Mouse (Mus musculus): ENCODE data around the gene Syf2. TPM values are rescaled to one million over a fixed set of nuclear protein-coding genes. Genes with fewer than 3 reads are reported as not detected.

The Syf2 gene
- polyA plus RNA-seq, 1 experiment, result 9.2 TPM

GRCm38 (mm10) chr4:134975261-134975928 lies 44.7 kb downstream of the Syf2 start:
- Histone ChIP-seq H3K27ac (ENCODE audit: insufficient read depth, low read depth, low read length) (no peak overlapping the region), H3K4me1 (ENCODE audit: control insufficient read depth, insufficient read depth, insufficient read length, low read length) (0 out of 2 replicates have a peak, but pooled peaks cover 2% of the 10 kb centered on the region), H3K36me3 (ENCODE audit: control insufficient read depth, insufficient read depth, low read length) (no peaks in the 10 kb centered on the region), H3K27me3 (ENCODE audit: control insufficient read depth, insufficient read depth, low read length) (no peaks in the 10 kb centered on the region), H3K4me3 (ENCODE audit: low read depth, low read length) (no peak overlapping the region)
- TF ChIP-seq CTCF (IDR thresholded peaks at IDR 0.05; ENCODE audit: extremely low read depth, insufficient read length, insufficient replicate concordance, low read depth, low read length) (peak; percentile 22; the same call in 1 of the 2 replicates), POLR2A (IDR thresholded peaks at IDR 0.05; ENCODE audit: low read depth, low read length) (no peak)
- 24% methylated on average over 14 of the region's 14 CpGs for WGBS

DNA sequence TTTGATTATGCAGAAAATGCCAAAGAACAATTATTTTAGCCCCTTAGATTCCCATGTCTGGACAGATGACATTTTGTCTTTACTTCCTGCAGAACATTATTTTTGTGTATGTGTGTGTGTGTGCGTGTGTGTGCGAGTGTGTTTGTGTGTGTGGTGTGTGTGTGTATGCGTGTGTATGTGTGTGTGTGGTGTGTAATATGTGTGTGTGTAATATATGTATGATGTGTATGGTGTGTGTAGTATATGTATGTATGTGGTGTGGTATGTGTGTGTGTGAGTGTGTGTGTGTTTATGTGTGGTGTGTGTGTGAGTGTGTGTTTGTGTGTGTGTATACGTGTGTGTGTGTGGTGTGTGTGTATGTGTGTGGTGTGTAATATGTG lies 45.2 kb downstream of the Syf2 start:
- TF ChIP-seq CTCF (IDR thresholded peaks at IDR 0.05; ENCODE audit: extremely low read depth, insufficient read length, insufficient replicate concordance, low read depth, low read length) (no peak), POLR2A (IDR thresholded peaks at IDR 0.05; ENCODE audit: low read depth, low read length) (no peak)
- Histone ChIP-seq H3K27me3 (ENCODE audit: control insufficient read depth, insufficient read depth, low read length) (no peaks in the 10 kb centered on the region), H3K4me3 (ENCODE audit: low read depth, low read length) (no peak overlapping the region), H3K4me1 (ENCODE audit: control insufficient read depth, insufficient read depth, insufficient read length, low read length) (0 out of 2 replicates have a peak, but pooled peaks cover 2% of the 10 kb centered on the region), H3K27ac (ENCODE audit: insufficient read depth, low read depth, low read length) (no peak overlapping the region), H3K36me3 (ENCODE audit: control insufficient read depth, insufficient read depth, low read length) (no peaks in the 10 kb centered on the region)
- 82% methylated on average over 4 of the region's 4 CpGs for WGBS

- no peak overlapping the region for H3K4me3 ChIP-seq (ENCODE audit: low read depth, low read length)
- 0 out of 2 replicates have a peak, but pooled peaks cover 2% of the 10 kb centered on the region for H3K4me1 ChIP-seq (ENCODE audit: control insufficient read depth, insufficient read depth, insufficient read length, low read length)
- no peaks in the 10 kb centered on the region for H3K27me3 ChIP-seq (ENCODE audit: control insufficient read depth, insufficient read depth, low read length)
- no peaks in the 10 kb centered on the region for H3K36me3 ChIP-seq (ENCODE audit: control insufficient read depth, insufficient read depth, low read length)
- WGBS, result 82% methylated on average over 8 of the region's 8 CpGs
- TF ChIP-seq CTCF (IDR thresholded peaks at IDR 0.05; ENCODE audit: extremely low read depth, insufficient read length, insufficient replicate concordance, low read depth, low read length) (no peak), POLR2A (IDR thresholded peaks at IDR 0.05; ENCODE audit: low read depth, low read length) (no peak)
- no peak overlapping the region for H3K27ac ChIP-seq (ENCODE audit: insufficient read depth, low read depth, low read length)
Observed at GRCm38 (mm10) chr4:134978930-134979329, 48.2 kb downstream of the Syf2 start.

DNA sequence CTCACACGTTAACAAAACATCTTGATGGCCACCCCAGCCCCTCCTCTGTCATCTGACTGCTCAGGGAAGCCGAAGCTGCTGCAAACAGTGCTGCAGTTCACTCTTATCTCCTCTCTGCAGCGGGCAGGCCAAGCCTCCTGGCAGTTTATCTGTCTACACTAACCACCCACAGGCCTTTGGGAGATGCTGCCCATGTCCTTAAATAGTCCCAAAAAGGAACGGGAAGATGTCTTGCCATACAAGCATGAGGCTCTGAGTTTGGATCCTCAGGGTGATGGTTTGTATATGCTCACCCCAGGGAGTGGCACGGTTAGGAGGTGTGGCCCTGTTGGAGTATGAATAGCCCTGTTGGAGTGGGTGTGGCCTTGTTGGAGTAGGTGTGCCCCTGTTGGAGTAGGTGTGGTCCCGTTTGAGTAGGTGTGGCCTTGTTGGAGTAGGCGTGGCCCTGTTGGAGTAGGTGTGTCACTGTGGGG lies 51.3 kb downstream of the Syf2 start:
- Histone ChIP-seq H3K4me1 (ENCODE audit: control insufficient read depth, insufficient read depth, insufficient read length, low read length) (no peaks in the 10 kb centered on the region), H3K4me3 (ENCODE audit: low read depth, low read length) (no peak overlapping the region), H3K27ac (ENCODE audit: insufficient read depth, low read depth, low read length) (no peak overlapping the region), H3K36me3 (ENCODE audit: control insufficient read depth, insufficient read depth, low read length) (no peaks in the 10 kb centered on the region), H3K27me3 (ENCODE audit: control insufficient read depth, insufficient read depth, low read length) (no peaks in the 10 kb centered on the region)
- 37% methylated on average over 7 of the region's 7 CpGs for WGBS
- TF ChIP-seq CTCF (IDR thresholded peaks at IDR 0.05; ENCODE audit: extremely low read depth, insufficient read length, insufficient replicate concordance, low read depth, low read length) (no peak), POLR2A (IDR thresholded peaks at IDR 0.05; ENCODE audit: low read depth, low read length) (no peak)

GRCm38 (mm10) chr4:134983136-134983535 lies 52.4 kb downstream of the Syf2 start:
- no peak overlapping the region for H3K4me3 ChIP-seq (ENCODE audit: low read depth, low read length)
- no peaks in the 10 kb centered on the region for H3K36me3 ChIP-seq (ENCODE audit: control insufficient read depth, insufficient read depth, low read length)
- no peak overlapping the region for H3K27ac ChIP-seq (ENCODE audit: insufficient read depth, low read depth, low read length)
- no peak for TF ChIP-seq POLR2A (IDR thresholded peaks at IDR 0.05; ENCODE audit: low read depth, low read length)
- no peak for TF ChIP-seq CTCF (IDR thresholded peaks at IDR 0.05; ENCODE audit: extremely low read depth, insufficient read length, insufficient replicate concordance, low read depth, low read length)
- H3K4me1 ChIP-seq (ENCODE audit: control insufficient read depth, insufficient read depth, insufficient read length, low read length), result no peaks in the 10 kb centered on the region
- H3K27me3 ChIP-seq (ENCODE audit: control insufficient read depth, insufficient read depth, low read length), result no peaks in the 10 kb centered on the region
- 63% methylated on average over 5 of the region's 5 CpGs for WGBS

- 50% methylated on average over 3 of the region's 3 CpGs for WGBS
- TF ChIP-seq POLR2A (IDR thresholded peaks at IDR 0.05; ENCODE audit: low read depth, low read length) (no peak), CTCF (IDR thresholded peaks at IDR 0.05; ENCODE audit: extremely low read depth, insufficient read length, insufficient replicate concordance, low read depth, low read length) (peak; percentile 44; the same call in 1 of the 2 replicates)
- Histone ChIP-seq H3K27me3 (ENCODE audit: control insufficient read depth, insufficient read depth, low read length) (no peaks in the 10 kb centered on the region), H3K4me1 (ENCODE audit: control insufficient read depth, insufficient read depth, insufficient read length, low read length) (no peaks in the 10 kb centered on the region), H3K4me3 (ENCODE audit: low read depth, low read length) (no peak overlapping the region), H3K27ac (ENCODE audit: insufficient read depth, low read depth, low read length) (no peak overlapping the region), H3K36me3 (ENCODE audit: control insufficient read depth, insufficient read depth, low read length) (no peaks in the 10 kb centered on the region)
Observed at GRCm38 (mm10) chr4:134984555-134984954, 53.9 kb downstream of the Syf2 start.

DNA sequence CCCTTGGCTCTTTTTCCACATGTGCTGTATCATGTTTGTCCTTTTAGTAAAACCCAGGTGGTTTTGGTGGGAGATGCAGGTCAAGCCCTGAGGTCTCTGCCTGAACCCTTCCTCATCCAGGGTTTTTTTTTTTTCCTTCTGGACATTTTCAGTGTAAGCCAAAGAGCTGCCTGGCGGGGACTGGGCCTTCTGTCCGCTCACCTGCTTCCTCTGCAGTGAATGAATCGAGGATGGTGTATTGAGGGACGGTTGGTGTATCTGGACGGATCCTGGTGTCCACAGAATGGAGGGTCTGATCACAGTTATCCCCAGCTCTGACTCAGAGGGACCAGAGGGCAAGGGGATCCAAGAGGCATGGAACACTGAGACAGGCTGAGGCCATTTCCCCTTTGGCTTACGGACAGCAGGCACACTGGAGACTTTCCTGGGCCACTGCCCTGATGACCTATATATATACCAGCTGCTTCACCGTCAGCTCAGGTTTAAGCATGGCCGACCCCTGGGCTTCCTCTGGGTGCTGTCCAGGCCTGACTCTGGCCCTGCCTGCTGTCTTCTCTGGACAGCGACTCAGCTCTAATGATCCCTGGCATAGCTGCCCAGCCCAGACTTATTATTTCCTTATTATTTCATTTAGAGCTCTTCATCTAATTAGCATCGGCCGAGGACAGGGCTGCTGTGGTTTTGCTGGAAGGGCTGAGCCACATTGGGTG lies 55.1 kb downstream of the Syf2 start:
- no peak for TF ChIP-seq POLR2A (IDR thresholded peaks at IDR 0.05; ENCODE audit: low read depth, low read length)
- no peak for TF ChIP-seq CTCF (IDR thresholded peaks at IDR 0.05; ENCODE audit: extremely low read depth, insufficient read length, insufficient replicate concordance, low read depth, low read length)
- Histone ChIP-seq H3K27me3 (ENCODE audit: control insufficient read depth, insufficient read depth, low read length) (no peaks in the 10 kb centered on the region), H3K4me1 (ENCODE audit: control insufficient read depth, insufficient read depth, insufficient read length, low read length) (no peaks in the 10 kb centered on the region), H3K27ac (ENCODE audit: insufficient read depth, low read depth, low read length) (no peak overlapping the region), H3K4me3 (ENCODE audit: low read depth, low read length) (no peak overlapping the region), H3K36me3 (ENCODE audit: control insufficient read depth, insufficient read depth, low read length) (no peaks in the 10 kb centered on the region)
- WGBS, result 76% methylated on average over 11 of the region's 11 CpGs
